26 mouse cellular contexts compared by ENCODE assay signal in the genomic region with DNA sequence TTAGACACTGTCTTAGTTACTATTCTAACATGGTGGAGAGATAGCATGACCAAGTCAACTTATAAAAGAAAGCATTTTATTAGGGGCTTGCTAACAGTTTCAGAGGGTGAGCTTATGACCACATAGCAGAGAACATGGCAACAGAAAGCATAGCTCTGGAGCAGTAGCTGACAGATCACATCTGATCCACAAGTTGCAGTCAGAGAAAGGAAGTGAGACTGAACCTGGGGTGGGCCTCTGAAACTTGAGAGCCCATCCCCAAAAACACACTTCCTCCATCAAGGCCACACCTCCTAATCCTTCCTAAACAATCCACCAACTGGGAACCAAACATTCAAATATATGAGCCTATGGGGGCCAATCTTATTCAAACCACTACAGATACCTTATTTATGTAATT.
DNase-seq lines count a peak whose midpoint lies in the region; ATAC-seq and TF ChIP-seq lines count a peak whose summit lies in the region.
"Had no signal": no experiment of that assay in that cellular context is flagged by ENCODE, and none has a peak within 500 bp of the region (broad histone marks: within the 10 kb centered on the region; RNA-seq: fewer than 3 reads in every experiment).

No protein-coding gene starts in this region.

- peak; percentile 43; the same call in 1 of the 2 replicates for TF ChIP-seq EP300 in CH12.LX (IDR thresholded peaks at IDR 0.05; ENCODE audit: low read length)

- H3K4me1 ChIP-seq in CH12.LX (ENCODE audit: control insufficient read depth in 1 of 2, insufficient read depth in 2 of 2), result peaks cover 16 to 49% of the 10 kb centered on the region in 2 experiments

- no peak overlapping the region for H3K27ac ChIP-seq in CH12.LX (ENCODE audit: insufficient read depth, low read depth)
- H3K27ac ChIP-seq: forebrain, embryonic 10.5 days; forebrain, embryonic 13.5 days; heart, embryonic 10.5 days; heart, embryonic 13.5 days; hindbrain, embryonic 14.5 days; hindbrain, postnatal 0 days had no signal

- DNase-seq in CH12.LX (ENCODE audit: extremely low read depth) (peak; percentile 31), adipocyte (ENCODE audit: low spot score) (no peak)
- no peak for DNase-seq in right cerebral cortex, postnatal 36 days (ENCODE audit: low spot score in 2 of 2)
- DNase-seq in frontal cortex, postnatal 36 days (ENCODE audit: low spot score in 2 of 2), result no peak
- DNase-seq: adrenal gland, adult 8-10 months; adrenal gland, postnatal 25 days; cerebellum, adult 11-12 months; cerebellum, adult 8-10 months; cerebellum, postnatal 10 days; cerebellum, postnatal 36 days; forebrain, postnatal 0 days; gastrocnemius, postnatal 10 days; gastrocnemius, postnatal 36 days; heart, adult 18-20 months; heart, postnatal 14 days; heart, postnatal 4 days had no signal

- TF ChIP-seq RAD21 in CH12.LX (IDR thresholded peaks at IDR 0.05; ENCODE audit: low read depth, low read length), result no peak

- no peak for TF ChIP-seq POLR2A in CH12.LX (IDR thresholded peaks at IDR 0.05; ENCODE audit: low read depth, low read length)

- H3K4me2 ChIP-seq in CH12.LX (ENCODE audit: insufficient read depth, low read depth, poor library complexity, severe bottlenecking), result no peak overlapping the region
- H3K4me2 ChIP-seq: forebrain, embryonic 13.5 days; heart, embryonic 13.5 days; hindbrain, embryonic 14.5 days had no signal

- dilution Hi-C loops in CH12.LX (cut with MboI; ENCODE audit: extremely low pct_ligation_motif_present, extremely low pct_unique_long_range_greater_than_20kb, low sequenced_read_pairs), result no loop called here

- peaks cover 23% of the 10 kb centered on the region for H3K79me2 ChIP-seq in CH12.LX (replicated peaks; ENCODE audit: control insufficient read depth, extremely low read depth, insufficient read depth, poor library complexity, severe bottlenecking)

- H3K4me3 ChIP-seq in CH12.LX (replicated peaks in 1 of 3; ENCODE audit: low read depth in 2 of 3, low read length in 2 of 3, poor library complexity in 1 of 3), result no peak overlapping the region
- H3K4me3 ChIP-seq: forebrain, embryonic 10.5 days; forebrain, embryonic 13.5 days; heart, embryonic 10.5 days; heart, embryonic 13.5 days had no signal

- H3K36me3 ChIP-seq in CH12.LX (replicated peaks in 1 of 2; ENCODE audit: control insufficient read depth in 1 of 2, insufficient read depth in 1 of 2, low read length in 1 of 2), result peaks cover 0 to 6% of the 10 kb centered on the region in 2 experiments
- H3K36me3 ChIP-seq: forebrain, embryonic 10.5 days; heart, embryonic 10.5 days; heart, embryonic 13.5 days had no signal

- in situ Hi-C loops in CH12.LX (cut with MboI; ENCODE audit: low pct_ligation_motif_present, low pct_unique_long_range_greater_than_20kb, low sequenced_read_pairs), result no loop called here

- H3K27me3 ChIP-seq in CH12.LX (replicated peaks), result no peaks in the 10 kb centered on the region
- H3K27me3 ChIP-seq: forebrain, embryonic 13.5 days; heart, embryonic 13.5 days had no signal

- H3K9ac ChIP-seq in CH12.LX (ENCODE audit: insufficient read depth, low read depth), result no peak overlapping the region
- H3K9ac ChIP-seq: forebrain, embryonic 13.5 days; forebrain, postnatal 0 days; heart, embryonic 13.5 days; hindbrain, embryonic 14.5 days had no signal

- peaks cover 13% of the 10 kb centered on the region for H3K9me3 ChIP-seq in CH12.LX (replicated peaks; ENCODE audit: low read length)
- H3K9me3 ChIP-seq: forebrain, embryonic 10.5 days; forebrain, embryonic 13.5 days; heart, embryonic 10.5 days; heart, embryonic 13.5 days had no signal

- no peak for TF ChIP-seq CTCF in CH12.LX (conservative IDR thresholded peaks at IDR 0.05 in 1 of 2, IDR thresholded peaks at IDR 0.05 in 1 of 2; ENCODE audit: low read depth in 2 of 2, low read length in 2 of 2)

- peak; percentile 62; the same call in 1 of the 2 replicates for ATAC-seq in common myeloid progenitor, adult 5-6 weeks (replicated peaks; ENCODE audit: low read depth, poor library complexity, severe bottlenecking)
- peak; percentile 58 for ATAC-seq in megakaryocyte progenitor cell, adult 5-6 weeks (replicated peaks; ENCODE audit: poor library complexity)
- ATAC-seq: forebrain, embryonic 13.5 days; forebrain, postnatal 0 days; hindbrain, postnatal 0 days; inflammation-experienced regulatory T-cells, adult 6 months; intestine, embryonic 16.5 days had no signal

TF ChIP-seq in CH12.LX, 34 proteins besides CTCF, POLR2A, EP300 and RAD21:
- peak; percentile 60 for TF ChIP-seq IRF4 (IDR thresholded peaks at IDR 0.05; ENCODE audit: low read depth, low read length)
- TF ChIP-seq ELF1 (IDR thresholded peaks at IDR 0.05; ENCODE audit: low read depth, low read length), result 0 out of 2 replicates have a peak, but pooled peaks have one; percentile 8
- TF ChIP-seq JUND (conservative IDR thresholded peaks at IDR 0.05; ENCODE audit: low read depth, low read length), result no peak
